Mouse (Mus musculus) B cell, adult 2 months (primary cell): Measurements from ENCODE around the gene Alad.

Source experiments
- DNase-seq, 2 experiments: peaks; one replicate each; pipeline ENCODE4 v3.0.0; 2022

The Alad gene

DNA sequence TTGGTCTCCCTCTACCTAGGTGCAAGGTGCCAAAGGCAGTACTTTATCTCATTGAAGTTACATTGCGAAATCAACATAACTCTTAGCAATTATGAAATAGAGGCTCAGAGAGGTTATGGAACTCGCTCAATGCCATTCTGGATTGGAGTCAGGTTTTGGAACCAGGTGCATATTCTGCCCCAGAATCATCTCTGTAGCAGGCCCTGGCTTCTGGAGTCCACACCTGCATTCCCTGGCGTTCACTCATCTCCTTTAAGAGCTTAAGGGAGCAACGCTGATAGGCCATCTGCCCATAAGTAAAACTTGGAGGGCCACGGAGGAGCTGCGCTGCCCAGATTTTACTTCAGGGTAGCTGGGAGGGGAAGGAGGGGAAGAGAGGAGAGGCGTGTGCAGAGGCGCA, 2.7 kb downstream of the Alad start:
- DNase-seq: no peak

DNA sequence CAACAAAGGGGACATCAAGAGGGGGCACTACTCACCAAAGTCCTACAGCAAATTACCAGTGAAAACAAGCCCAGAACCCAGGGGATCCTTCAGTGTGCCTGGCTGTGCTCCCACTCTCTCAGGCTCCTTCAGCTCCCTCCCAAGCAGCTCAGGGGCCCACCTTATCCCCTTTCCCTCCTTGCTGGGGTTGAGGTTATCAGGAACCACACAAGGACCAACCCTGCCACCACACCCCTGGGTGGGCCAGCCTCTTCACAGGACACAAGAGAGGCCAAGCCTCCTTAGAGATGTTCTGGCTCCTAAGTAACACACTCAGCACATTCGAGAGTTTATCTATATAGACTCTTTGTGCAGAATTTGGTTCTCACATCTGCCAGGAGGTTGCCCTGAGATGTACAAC, 3.1 kb downstream of the Alad start:
- DNase-seq: no peak

DNA sequence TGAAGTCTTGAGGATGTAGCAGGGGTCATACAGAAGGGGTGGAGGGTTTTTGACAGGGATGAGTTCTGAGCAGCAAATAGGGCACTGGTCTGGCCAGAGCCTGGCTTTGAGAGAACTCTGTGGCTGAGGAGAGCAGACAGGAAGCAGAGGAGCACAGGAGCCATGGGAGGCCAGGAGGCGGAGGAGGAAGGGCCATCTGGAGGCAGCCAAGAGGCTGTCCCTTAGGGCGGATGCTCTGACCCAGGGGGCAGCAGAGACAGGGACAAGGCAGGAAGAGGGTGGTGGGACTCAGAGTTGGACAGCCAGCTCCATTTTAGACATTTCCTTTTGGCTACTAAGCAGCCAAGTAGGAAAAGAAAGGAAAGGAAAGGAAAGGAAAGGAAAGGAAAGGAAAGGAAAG, 3.6 kb downstream of the Alad start:
- no peak for DNase-seq

- DNase-seq: no peak
These were observed 4.2 kb downstream of the Alad start for GRCm38 (mm10) chr4:62515490-62515889.

DNA sequence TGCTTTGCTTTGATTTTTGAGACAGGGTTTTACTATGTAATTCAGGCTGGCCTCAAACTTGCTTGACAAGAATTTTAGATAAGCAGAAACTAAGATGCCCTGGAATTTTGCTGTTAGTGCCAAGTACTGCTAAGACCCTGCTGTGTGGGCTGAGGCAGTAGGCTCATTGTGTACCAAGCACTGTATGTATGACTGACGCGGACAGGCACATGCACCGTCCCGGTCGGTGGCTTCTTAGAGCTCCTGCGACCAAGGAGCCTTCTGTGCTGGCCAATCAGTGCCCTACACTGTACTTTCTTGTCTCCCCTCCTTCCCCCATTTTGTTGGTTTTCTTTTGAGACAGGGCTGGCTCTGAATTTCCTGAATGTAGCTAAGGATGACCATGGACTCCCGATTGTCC, 4.7 kb downstream of the Alad start:
- DNase-seq: no peak

DNA sequence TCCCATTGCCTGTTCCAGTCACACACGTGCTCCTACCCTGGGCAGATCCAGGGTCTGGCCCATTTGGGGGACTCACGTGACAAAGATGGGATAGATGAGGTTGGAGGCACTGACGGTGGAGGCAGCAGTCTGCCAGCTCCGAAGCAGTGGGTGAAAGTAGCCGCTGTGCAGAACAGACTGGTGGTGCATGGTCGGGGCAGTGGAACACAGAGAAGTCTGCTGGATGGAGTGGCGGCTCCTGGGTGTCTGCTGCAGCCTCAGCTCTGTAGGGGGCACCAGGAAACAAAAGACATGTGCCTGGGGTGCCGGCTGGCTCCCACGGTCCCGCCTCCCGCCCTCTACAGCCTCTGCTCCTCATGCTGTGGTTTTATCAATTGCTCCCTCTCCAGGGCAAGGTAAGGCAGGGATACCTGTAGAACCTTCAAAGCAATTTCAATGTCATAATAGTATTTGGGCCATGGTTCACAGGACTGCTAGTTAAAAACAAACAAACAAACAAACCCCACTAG, 5.7 kb downstream of the Alad start:
- no peak for DNase-seq

DNA sequence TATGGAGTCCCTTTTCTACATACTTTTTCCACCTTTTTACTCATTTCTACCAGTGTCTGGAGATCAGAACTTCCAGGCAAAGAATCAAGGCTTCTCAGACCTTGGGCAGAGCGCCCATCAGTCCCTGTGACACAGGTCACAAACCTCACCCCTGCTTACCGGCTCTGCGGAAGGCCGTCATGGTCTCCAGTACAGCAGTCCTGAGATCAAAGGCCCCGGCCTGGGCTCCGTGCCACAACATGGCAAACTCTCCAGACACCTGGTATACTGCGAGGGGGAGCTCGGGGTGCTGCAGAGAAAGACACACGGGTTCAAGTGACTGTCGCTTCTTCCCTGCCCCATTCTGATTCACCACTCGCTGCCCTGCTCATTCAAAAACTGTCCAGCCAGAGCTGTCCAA, 9.8 kb downstream of the Alad start:
- DNase-seq: no peak

DNA sequence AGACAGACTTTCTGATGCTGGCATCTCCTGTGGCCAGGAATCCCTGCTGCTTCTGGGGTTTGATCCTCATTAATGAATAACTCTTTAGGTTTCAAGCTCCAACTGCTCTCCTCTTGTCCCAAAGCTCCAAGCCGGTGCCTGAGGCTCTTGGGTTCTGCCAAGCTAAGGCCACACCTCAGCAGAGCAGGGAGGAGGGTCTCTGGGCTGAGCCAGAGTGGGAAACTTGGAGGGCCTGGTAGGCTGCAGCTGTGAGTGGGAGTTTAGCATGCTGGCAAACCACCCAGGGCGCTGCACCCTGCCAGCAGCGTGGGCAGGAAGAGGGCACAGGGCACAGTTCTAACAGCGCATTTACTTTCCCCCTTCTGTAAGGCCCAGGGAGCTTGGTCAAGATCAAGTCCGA, 10.9 kb downstream of the Alad start:
- no peak for DNase-seq

DNA sequence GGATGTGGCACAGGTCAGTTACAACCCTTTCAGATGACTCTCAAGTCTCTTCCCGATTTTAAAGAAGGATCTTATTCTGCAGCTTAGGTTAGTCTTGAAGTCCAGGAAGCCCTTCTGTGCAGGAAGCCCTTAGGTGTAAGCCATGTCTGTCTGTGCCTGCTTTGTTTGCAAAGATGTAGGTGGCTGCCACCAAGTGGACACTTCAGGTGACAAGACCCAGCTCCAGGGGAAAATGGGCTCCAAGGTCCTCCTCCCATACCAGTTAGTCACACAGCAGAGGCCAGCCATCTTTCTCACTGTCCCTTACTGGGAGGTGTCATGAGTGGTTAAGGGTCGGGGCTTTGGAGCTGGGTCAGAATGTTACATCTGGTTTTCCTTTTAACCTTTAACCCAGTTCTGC, 12.9 kb downstream of the Alad start:
- DNase-seq: peak; percentile 34 to 41

DNA sequence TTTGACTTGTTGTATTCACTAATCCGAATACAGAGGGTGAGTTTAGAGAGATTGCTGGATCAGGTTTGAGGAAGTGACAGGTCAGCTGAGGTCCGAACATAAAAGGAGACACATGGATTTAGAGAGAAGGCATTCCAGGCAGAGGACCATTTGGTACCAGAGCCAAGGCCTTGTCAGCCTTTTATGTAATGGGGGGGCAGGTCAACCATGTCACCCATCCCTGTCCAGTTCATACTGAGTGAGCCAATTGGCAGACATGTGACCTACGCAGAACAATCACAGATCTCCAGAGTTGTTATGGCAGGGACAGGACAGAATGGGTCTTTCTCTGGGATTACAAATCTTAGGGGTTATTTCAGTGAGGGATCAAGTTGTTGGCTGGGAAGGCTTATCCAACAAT, 13.7 kb downstream of the Alad start:
- no peak for DNase-seq

DNA sequence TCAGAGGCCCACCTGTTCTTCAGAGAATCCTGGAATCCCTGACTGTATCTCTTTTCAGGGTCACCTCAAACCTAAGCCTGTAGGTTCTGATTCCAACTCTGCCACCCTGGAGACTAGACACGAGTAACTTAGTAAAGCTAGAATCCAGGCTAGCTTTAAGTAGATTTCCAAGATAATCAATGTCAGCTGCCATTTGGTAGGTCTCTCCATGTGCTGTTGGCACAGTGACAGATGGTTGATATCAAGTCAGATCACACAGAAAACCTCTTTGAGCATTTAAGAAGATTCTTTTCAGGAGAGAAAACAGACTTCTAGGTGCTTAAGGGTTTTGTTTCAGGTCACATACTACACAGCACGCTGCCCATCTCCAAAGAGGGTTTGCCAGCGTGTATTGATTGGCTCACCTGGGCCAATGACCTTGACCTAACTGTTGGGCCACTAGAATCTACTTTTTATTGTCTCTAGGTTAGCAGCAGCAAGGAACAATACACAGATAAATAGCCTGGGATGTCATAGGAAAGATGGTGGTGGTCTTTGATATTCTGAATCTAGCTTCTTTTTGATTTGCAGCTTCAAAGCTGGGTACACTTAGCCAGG, 16.2 kb downstream of the Alad start, which contains the start of gene Hdhd3:
Gene Hdhd3 (minus strand): TSS at position 94 of the 597 bp plus-strand sequence.
- no peak for DNase-seq

GRCm38 (mm10) chr4:62502969-62503368, 16.7 kb downstream of the Alad start:
- DNase-seq: no peak

- DNase-seq: peak; percentile 82 to 83
These were observed 17.6 kb downstream of the Alad start for GRCm38 (mm10) chr4:62501964-62502732.

- no peak for DNase-seq
These were observed 18.2 kb downstream of the Alad start for GRCm38 (mm10) chr4:62501534-62501933.

- no peak for DNase-seq
These were observed 18.9 kb downstream of the Alad start for GRCm38 (mm10) chr4:62500799-62501198.

- no peak for DNase-seq
These were observed 22.9 kb downstream of the Alad start for GRCm38 (mm10) chr4:62496815-62497214.

DNA sequence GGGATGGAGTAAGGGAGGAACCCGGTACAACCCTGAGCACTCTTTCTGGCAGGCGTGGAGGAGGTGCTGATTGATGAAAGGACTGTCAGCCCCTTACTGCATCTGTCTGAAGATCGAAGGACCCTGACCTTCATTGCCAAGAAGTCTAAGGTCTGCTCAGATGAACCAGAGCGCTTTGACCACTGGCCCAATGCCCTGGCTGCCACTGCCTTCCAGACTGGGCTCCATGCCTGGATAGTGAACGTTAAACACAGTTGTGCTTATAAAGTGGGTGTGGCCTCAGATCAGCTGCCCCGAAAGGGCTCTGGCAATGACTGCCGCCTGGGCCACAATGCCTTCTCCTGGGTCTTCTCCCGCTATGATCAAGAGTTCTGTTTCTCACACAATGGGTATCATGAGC, 23.8 kb downstream of the Alad start:
- DNase-seq: no peak

DNA sequence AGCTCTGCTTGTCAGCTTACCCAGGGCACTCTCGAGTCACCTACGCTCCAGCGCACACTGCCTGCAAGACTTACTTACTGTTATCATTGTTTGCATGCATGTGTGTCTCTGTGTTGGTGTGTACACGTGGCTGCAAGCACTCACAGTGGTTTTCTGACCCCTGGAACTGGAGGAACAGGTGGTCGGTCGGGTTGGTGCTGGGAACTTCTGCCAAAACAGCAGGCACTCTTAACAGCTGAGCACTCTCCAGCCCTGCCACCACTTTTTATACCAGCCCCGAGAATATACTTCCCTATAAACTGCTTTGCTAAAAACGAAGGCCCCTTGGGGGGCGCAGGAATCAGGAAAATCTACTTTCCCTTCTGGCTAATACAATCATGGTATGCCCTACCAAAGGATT, 25.5 kb downstream of the Alad start:
- no peak for DNase-seq

DNA sequence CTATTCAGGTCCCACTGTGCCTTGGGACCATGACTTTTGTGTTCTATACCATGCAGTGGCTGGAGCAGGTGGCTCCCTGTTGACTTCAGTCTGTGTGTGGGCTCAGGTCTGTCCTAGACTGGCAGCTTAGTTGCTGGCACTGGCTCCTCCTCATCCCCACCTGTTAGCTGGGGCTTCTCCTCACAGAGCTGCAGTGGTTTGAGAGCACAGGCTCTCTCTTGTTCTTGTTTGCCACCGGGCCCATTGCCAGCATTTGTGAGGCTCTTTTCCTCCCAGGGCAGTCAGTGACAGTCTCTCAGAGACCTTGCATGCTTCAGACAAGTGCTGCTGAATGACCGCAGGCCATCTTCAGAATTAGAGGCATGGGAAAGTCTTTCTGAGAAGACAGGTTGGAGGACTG, 27.0 kb downstream of the Alad start:
- no peak for DNase-seq

GRCm38 (mm10) chr4:62487914-62488313, 31.8 kb downstream of the Alad start:
- no peak for DNase-seq

GRCm38 (mm10) chr4:62487172-62487571, 32.5 kb downstream of the Alad start:
- no peak for DNase-seq

DNA sequence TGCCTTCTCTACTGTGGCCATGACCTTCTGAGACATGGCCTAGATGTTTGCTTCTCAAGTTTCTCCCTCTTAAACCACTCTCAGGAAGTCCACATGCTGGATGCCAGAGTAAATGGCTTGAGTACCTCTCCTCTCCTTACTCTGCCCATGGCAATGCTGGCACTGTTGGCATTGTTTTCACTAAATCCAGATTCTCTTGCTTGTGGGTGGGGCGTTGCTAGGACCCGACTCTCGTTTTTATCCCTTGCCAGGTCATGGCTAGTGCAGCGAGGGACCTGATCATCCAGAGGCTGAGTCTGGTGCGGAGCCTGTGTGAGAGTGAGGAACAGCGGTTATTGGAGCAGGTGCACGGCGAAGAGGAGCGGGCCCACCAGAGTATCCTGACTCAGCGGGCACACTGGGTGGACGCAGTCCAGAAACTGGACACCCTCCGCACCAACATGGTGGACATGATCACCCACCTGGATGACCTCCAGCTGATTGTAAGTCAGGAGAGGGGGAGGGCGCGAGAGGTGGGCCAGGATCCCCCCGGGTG, 33.5 kb downstream of the Alad start:
- no peak for DNase-seq

GRCm38 (mm10) chr4:62485450-62486161, 34.1 kb downstream of the Alad start:
- DNase-seq: no peak

DNA sequence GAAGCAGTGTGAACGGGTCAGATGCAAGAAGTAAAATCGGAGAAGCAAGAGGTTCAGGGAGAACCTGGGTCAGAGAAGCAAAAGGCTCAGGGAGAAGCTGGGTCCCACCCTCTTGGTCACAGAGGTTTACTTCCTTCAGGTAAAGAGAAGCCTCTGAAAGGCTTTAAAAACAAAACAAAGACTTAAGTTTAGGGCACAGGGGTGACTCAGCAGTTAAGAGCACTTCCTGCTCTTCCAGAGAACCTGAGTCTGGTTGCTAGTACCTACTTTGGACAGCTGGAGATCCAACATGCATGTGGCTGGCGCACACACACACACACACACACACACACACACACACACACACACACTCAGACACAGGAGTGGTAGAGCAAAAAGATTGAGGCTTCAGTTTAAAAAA, 34.8 kb downstream of the Alad start:
- no peak for DNase-seq
